Mouse (Mus musculus): ENCODE results near the gene Ppih.
"Not testable (repeated sequence)": the region's sequence is repeated elsewhere in the genome, so short reads cannot be mapped to it uniquely, and the experiment has no call there.

The Ppih gene

GRCm38 (mm10) chr4:119291921-119292320 is 28.4 kb downstream of the Ppih start:
- DNase-seq (ENCODE audit: low spot score in 2 of 2) = no peak

DNA sequence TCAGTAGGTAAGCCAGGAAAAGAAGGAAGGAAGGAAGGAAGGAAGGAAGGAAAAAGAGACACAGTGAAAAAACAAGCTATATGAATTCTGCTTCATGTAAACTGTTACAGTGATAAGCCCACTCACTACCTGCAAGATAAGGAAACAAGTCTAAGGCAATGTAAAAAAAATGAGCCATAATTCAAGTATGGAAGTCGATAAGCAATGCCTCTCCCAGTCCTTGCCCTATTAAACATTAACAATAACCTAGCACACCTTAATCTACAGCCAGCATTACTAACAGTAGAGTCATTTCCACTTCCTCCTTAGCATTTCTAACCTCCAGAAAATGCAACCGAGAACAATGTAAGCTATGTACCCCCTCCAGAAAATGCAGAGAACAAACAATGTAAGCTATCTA is 35.0 kb downstream of the Ppih start:
- no peak for DNase-seq (ENCODE audit: low spot score in 2 of 2)

DNA sequence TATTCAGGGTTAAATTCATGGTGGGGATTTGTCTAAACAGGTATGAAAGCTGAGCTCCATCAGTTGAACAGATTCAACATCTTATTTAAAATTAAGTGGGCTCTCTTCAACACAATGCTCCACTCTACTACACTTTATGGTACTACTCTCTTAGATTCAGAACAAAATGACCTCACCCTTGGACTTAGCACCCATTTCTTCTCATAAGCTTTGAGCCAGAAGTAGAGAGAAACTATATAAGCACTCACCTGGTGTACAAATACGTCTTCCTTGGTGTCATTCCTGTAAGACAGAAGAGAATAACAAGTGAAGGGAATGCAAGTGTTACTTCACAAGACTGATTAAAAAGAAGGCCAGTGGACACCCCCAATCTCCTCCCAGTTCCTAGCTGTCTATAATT is 35.5 kb downstream of the Ppih start:
- DNase-seq (ENCODE audit: low spot score in 2 of 2) = no peak

GRCm38 (mm10) chr4:119278784-119279183 is 41.6 kb downstream of the Ppih start:
- not testable (repeated sequence) for DNase-seq (ENCODE audit: low spot score in 2 of 2)

- no peak for DNase-seq (ENCODE audit: low spot score in 2 of 2)
Measured at GRCm38 (mm10) chr4:119275726-119276125, 44.6 kb downstream of the Ppih start.

DNA sequence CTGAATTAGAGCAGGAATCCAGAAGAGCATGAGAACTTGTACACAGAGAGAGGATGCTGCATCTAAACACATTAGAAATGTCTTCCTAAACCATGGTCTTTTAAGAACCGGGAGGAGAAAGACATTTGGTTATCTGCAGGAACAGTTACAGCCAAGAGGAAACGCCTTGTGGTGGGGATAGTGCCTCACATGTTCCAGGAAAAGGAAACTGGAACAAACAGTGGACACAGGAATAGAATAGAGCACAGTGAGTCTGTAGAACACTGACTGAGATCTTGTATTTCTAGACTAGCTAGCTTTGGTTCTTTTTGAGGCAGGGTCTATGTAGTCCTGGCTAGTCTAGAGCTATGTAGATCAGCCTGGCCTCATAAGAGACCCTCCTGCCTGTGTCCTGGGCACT is 45.1 kb downstream of the Ppih start:
- no peak for DNase-seq (ENCODE audit: low spot score in 2 of 2)

DNA sequence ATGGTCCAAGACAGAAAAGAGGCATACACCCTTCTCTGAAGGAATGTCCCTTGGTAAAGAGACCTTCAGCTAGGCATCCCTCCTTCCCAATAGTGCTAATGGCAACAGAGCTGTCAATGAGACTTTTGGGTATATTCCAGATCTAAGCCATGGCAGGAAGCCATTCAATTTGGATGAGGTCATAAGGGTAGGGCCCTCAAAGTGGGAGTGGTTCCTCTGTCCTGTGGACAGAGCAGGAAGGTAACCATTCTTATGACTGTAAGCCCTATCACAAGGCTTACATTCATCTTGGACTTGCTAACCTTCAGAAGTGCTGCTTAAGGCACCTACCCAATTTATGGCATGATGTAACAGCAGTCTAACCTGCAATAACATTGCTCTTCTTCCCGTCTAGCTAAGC is 45.7 kb downstream of the Ppih start:
- DNase-seq (ENCODE audit: low spot score in 2 of 2) = no peak

DNA sequence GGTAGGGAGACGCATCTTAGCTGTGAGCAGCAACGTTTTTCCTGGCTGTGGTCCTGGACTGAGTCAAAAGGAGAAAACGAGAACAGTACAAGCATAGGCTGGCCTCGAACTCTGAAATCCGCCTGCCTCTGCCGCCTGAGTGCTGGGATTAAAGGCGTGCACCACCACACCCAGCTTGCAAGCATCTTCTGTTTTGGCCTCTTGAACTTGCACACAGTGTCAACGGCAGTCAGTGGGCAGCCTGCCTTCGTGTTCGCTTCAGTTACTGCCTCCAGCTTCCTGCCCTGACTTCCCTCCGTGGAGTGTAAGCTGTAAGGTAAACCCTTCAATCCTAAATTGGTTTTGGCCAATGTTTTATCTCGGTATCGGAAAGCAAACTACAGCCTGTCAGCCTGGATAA is 53.7 kb downstream of the Ppih start:
- no peak for DNase-seq (ENCODE audit: low spot score in 2 of 2)

GRCm38 (mm10) chr4:119263459-119263858 is 56.9 kb downstream of the Ppih start:
- DNase-seq (ENCODE audit: low spot score in 2 of 2) = no peak

DNA sequence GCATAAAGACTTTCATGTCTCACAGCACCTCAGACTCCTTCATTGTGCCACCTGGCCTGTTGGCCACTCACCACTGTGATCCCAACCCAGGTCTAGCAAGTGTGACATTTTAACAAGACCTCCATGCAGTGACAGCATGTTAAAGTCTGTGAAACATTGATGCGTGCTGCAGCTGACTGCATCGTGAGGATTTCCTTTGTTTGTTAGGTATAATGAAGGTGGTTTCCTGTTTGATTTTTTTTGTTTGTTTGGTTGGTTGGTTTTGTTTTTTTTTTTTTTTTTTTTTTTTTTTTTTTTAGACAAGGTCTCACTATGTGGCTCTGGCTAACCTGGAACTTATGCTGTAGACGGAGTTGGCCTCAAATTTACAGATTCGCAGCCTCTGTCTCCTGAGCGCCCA is 57.9 kb downstream of the Ppih start:
- DNase-seq (ENCODE audit: low spot score in 2 of 2) = no peak

DNA sequence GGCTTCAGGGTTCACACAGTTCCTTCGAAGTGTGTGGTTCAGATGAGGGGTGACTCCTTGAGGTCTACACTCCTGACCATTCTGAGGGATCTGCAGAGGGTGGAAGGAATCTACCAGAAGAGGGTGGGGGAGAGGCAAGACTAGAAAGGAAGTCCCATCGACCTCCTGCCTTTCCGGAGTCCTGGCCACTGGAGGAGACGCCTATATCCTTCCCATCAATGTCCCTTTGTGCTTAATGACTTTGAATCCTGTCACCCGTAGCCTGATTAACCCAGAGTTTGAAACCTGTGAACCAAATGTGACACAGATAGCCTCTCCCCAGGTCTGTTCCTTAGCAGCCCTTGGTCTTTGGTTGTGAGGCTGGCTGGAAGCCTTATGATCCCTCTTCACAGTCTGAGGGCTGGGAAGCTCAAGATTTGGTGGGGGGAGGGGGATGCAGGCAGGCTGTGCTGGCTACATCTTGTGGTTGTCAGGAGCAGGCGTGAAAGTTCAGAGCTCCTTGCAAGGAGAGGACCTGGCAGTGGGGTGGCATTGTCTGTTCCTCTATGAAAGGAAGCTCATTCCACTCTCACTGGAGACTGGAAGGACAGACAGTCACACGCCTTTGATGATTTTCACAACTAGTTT is 59.1 kb downstream of the Ppih start:
- DNase-seq (ENCODE audit: low spot score in 2 of 2) = no peak

GRCm38 (mm10) chr4:119259344-119260254 is 60.7 kb downstream of the Ppih start:
- DNase-seq (ENCODE audit: low spot score in 2 of 2) = no peak

DNA sequence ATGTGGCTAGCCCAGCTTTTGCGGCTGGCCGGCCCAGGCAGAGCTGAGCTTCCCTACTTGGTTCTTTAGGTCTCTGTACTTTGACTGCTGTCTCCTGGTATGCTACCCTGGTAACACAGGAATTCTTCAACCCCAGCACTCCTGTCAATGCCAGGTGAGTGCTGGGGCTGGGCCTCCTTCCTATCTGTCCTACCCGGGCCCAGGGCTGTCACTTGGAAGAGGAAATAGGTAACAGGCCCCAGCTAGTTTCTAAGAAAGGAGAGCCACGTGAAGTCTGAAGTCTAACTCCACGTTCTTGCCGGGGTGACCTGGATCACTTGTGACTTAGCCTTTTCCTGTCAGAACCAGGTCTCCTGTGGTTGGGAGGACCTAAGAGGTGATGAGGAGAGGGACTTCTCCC is 63.3 kb downstream of the Ppih start:
- DNase-seq (ENCODE audit: low spot score in 2 of 2) = no peak

DNA sequence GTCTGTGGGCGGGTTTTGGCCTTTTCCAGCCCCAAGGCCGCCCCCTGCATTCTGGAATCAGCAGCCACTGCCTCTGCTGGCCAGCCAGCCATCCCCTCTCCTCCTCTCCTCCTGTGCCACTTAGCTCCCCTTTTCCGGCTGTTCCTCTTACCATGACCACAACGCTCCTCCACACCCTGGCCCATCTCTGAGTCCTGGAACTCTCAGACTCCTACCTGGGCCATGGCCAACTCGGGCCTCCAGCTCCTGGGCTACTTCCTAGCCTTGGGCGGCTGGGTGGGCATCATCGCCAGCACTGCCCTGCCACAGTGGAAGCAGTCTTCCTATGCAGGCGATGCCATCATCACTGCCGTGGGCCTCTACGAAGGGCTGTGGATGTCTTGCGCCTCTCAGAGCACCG is 65.0 kb downstream of the Ppih start, which contains the start of gene Cldn19:
Gene Cldn19, plus strand, starts transcription at position 64 of the 400 bp plus-strand sequence.
- no peak for DNase-seq (ENCODE audit: low spot score in 2 of 2)

GRCm38 (mm10) chr4:119254012-119254618 is 66.2 kb downstream of the Ppih start:
- no peak for DNase-seq (ENCODE audit: low spot score in 2 of 2)

GRCm38 (mm10) chr4:119252025-119252808 is 68.1 kb downstream of the Ppih start:
- no peak for DNase-seq (ENCODE audit: low spot score in 2 of 2)

All from frontal cortex, postnatal 25 days (tissue).